Mouse (Mus musculus) cerebellum, adult 18-20 months (tissue): ENCODE results near the gene 4931406C07Rik.

ENCODE experiments used
- DNase-seq, 2 experiments: peaks; one replicate each; pipeline ENCODE4 v3.0.0; 2021

4931406C07Rik gene

GRCm38 (mm10) chr9:15237516-15238296 lies 68.5 kb downstream of the 4931406C07Rik start:
- no peak for DNase-seq

DNA sequence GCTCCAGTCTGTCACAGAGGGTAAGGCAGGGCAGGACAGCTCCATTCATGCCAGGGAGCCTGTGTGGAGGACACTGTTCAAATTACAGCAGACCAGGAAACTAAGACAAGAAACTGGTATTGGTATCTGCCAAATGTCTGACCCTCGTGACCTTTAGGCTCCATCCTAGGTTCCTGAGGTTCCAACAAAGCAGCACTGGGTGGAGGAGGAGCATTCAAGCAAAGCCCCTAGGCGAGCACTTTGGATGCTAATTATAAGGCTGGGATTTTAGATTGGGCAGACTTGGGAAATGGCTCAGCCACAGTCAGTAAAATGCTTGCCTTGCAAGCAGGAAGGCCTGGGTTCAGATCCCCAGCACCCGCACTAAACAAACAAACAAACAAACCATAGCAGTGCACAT lies 70.3 kb downstream of the 4931406C07Rik start:
- no peak for DNase-seq

- DNase-seq = no peak
Measured at GRCm38 (mm10) chr9:15233604-15234003, 72.6 kb downstream of the 4931406C07Rik start.
